Mouse (Mus musculus) midbrain, embryonic 16.5 days (tissue): ENCODE measurements around the gene Gxylt2. TPM values are rescaled to one million over a fixed set of nuclear protein-coding genes. Genes with fewer than 3 reads are reported as not detected.

ENCODE experiments used
- ATAC-seq: fragments of 200-750 bp; cut with Nextera tagmentation; 2 replicates; pipeline ENCODE4 v1.8.0; 2017; ENCODE audit warnings: moderate TSS enrichment
- H3K27ac ChIP-seq: fragments of 300-500 bp; sonication (generic); 2 replicates; pipeline ENCODE4 v1.5.1; 2014; ENCODE audit warnings: mild to moderate bottlenecking, low read length, mixed read lengths
- H3K27me3 ChIP-seq: fragments of 300-500 bp; sonication (generic); 2 replicates; pipeline ENCODE4 v1.6.1; 2014; ENCODE audit warnings: low read depth, low read length, mixed read lengths; ENCODE audit not compliant: control insufficient read depth, insufficient read depth
- H3K36me3 ChIP-seq: fragments of 300-500 bp; sonication (generic); 2 replicates; pipeline ENCODE4 v1.6.1; 2014; ENCODE audit warnings: mild to moderate bottlenecking, low read length, moderate library complexity, mixed read lengths; ENCODE audit not compliant: control insufficient read depth, insufficient read depth
- H3K4me1 ChIP-seq: fragments of 300-500 bp; sonication (generic); 2 replicates; pipeline ENCODE4 v1.6.1; 2014; ENCODE audit warnings: mild to moderate bottlenecking, low read length, mixed read lengths; ENCODE audit not compliant: control insufficient read depth, insufficient read depth
- H3K4me2 ChIP-seq: fragments of 300-500 bp; sonication (generic); 2 replicates; pipeline ENCODE4 v1.6.1; 2014; ENCODE audit warnings: mild to moderate bottlenecking, low read length, mixed read lengths
- H3K4me3 ChIP-seq: fragments of 300-500 bp; sonication (generic); 2 replicates; pipeline ENCODE4 v1.5.1; 2014; ENCODE audit warnings: low read depth, mild to moderate bottlenecking, low read length, moderate library complexity, mixed read lengths
- H3K9ac ChIP-seq: fragments of 300-500 bp; sonication (generic); 2 replicates; pipeline ENCODE4 v1.6.1; 2014; ENCODE audit warnings: low read depth, low read length, mixed read lengths
- H3K9me3 ChIP-seq: fragments of 300-500 bp; sonication (generic); replicated peaks from 2 replicates; pipeline ENCODE4 v1.6.1; 2014; ENCODE audit warnings: mild to moderate bottlenecking, low read length, mixed read lengths; ENCODE audit not compliant: control insufficient read depth, poor library complexity, severe bottlenecking
- WGBS: fragments of 180-500 bp; shearing (Covaris S2); extraction: QIAGEN DNeasy Blood & Tissue Kit; methylation state at CpG from one replicate; pipeline ENCODE4 v1.1.7; 2014; 5-methylcytosine and 5-hydroxymethylcytosine counted together
- polyA plus RNA-seq: library from polyadenylated mRNA; unstranded; fragments of >200 nt; fragmentation: Nextera tagmentation; extraction: Ambion mirVana; gene quantifications from 2 replicates; pipeline ENCODE4 v1.2.1, GENCODE M21; 2015

Gene Gxylt2
- polyA plus RNA-seq, 1 experiment from 2014 or later = 1.2 TPM

GRCm38 (mm10) chr6:100778595-100778994 is 74.1 kb downstream of the Gxylt2 start:
- Histone ChIP-seq H3K4me2 (no peak overlapping the region), H3K36me3 (no peaks in the 10 kb centered on the region), H3K27ac (no peak overlapping the region), H3K9ac (no peak overlapping the region), H3K4me3 (no peak overlapping the region), H3K4me1 (no peaks in the 10 kb centered on the region), H3K9me3 (no peaks in the 10 kb centered on the region), H3K27me3 (no peaks in the 10 kb centered on the region)
- 87% methylated on average over 5 of the region's 5 CpGs for WGBS
- no peak for ATAC-seq

- ATAC-seq = no peak
- Histone ChIP-seq H3K4me1 (no peaks in the 10 kb centered on the region), H3K9ac (no peak overlapping the region), H3K4me3 (no peak overlapping the region), H3K9me3 (no peaks in the 10 kb centered on the region), H3K27me3 (no peaks in the 10 kb centered on the region), H3K36me3 (no peaks in the 10 kb centered on the region), H3K4me2 (no peak overlapping the region), H3K27ac (no peak overlapping the region)
- whole genome bisulfite sequencing = 43% methylated on average over 4 of the region's 4 CpGs
These were observed 75.9 kb downstream of the Gxylt2 start for GRCm38 (mm10) chr6:100780421-100780820.

GRCm38 (mm10) chr6:100781644-100782043 is 77.1 kb downstream of the Gxylt2 start:
- ATAC-seq = no peak
- H3K9me3 ChIP-seq = no peaks in the 10 kb centered on the region
- no peak overlapping the region for H3K27ac ChIP-seq
- H3K27me3 ChIP-seq = no peaks in the 10 kb centered on the region
- no peaks in the 10 kb centered on the region for H3K4me1 ChIP-seq
- no peak overlapping the region for H3K9ac ChIP-seq
- no peak overlapping the region for H3K4me3 ChIP-seq
- 88% methylated on average over 6 of the region's 6 CpGs for WGBS
- H3K36me3 ChIP-seq = no peaks in the 10 kb centered on the region
- no peak overlapping the region for H3K4me2 ChIP-seq

- no peak for ATAC-seq
- 91% methylated on average over 1 of the region's 1 CpGs for WGBS
- Histone ChIP-seq H3K9me3 (no peaks in the 10 kb centered on the region), H3K4me2 (no peak overlapping the region), H3K27me3 (no peaks in the 10 kb centered on the region), H3K4me3 (no peak overlapping the region), H3K4me1 (no peaks in the 10 kb centered on the region), H3K36me3 (no peaks in the 10 kb centered on the region), H3K27ac (no peak overlapping the region), H3K9ac (no peak overlapping the region)
These were observed 83.2 kb downstream of the Gxylt2 start for GRCm38 (mm10) chr6:100787726-100788125.

- Histone ChIP-seq H3K27me3 (no peaks in the 10 kb centered on the region), H3K9ac (no peak overlapping the region), H3K4me1 (no peaks in the 10 kb centered on the region), H3K9me3 (no peaks in the 10 kb centered on the region), H3K4me2 (no peak overlapping the region), H3K27ac (no peak overlapping the region), H3K4me3 (no peak overlapping the region), H3K36me3 (no peaks in the 10 kb centered on the region)
- no peak for ATAC-seq
- WGBS = 89% methylated on average over 1 of the region's 1 CpGs
These were observed 84.6 kb downstream of the Gxylt2 start for GRCm38 (mm10) chr6:100789161-100789560.

GRCm38 (mm10) chr6:100792055-100792659 is 87.6 kb downstream of the Gxylt2 start:
- no peaks in the 10 kb centered on the region for H3K27me3 ChIP-seq
- H3K36me3 ChIP-seq = no peaks in the 10 kb centered on the region
- no peak for ATAC-seq
- H3K9ac ChIP-seq = no peak overlapping the region
- 86% methylated on average over 3 of the region's 3 CpGs for WGBS
- no peaks in the 10 kb centered on the region for H3K9me3 ChIP-seq
- no peak overlapping the region for H3K27ac ChIP-seq
- H3K4me3 ChIP-seq = no peak overlapping the region
- no peaks in the 10 kb centered on the region for H3K4me1 ChIP-seq
- H3K4me2 ChIP-seq = no peak overlapping the region

GRCm38 (mm10) chr6:100792973-100793769 is 88.6 kb downstream of the Gxylt2 start:
- H3K36me3 ChIP-seq = no peaks in the 10 kb centered on the region
- H3K27me3 ChIP-seq = no peaks in the 10 kb centered on the region
- ATAC-seq = no peak
- WGBS = 83% methylated on average over 14 of the region's 14 CpGs
- no peak overlapping the region for H3K9ac ChIP-seq
- H3K4me2 ChIP-seq = no peak overlapping the region
- H3K9me3 ChIP-seq = no peaks in the 10 kb centered on the region
- H3K4me1 ChIP-seq = no peaks in the 10 kb centered on the region
- H3K27ac ChIP-seq = no peak overlapping the region
- no peak overlapping the region for H3K4me3 ChIP-seq

- no peak for ATAC-seq
- no peaks in the 10 kb centered on the region for H3K36me3 ChIP-seq
- H3K4me2 ChIP-seq = no peak overlapping the region
- H3K27me3 ChIP-seq = no peaks in the 10 kb centered on the region
- no peaks in the 10 kb centered on the region for H3K4me1 ChIP-seq
- no peak overlapping the region for H3K27ac ChIP-seq
- H3K9ac ChIP-seq = no peak overlapping the region
- WGBS = 55% methylated on average over 6 of the region's 6 CpGs
- H3K4me3 ChIP-seq = no peak overlapping the region
- no peaks in the 10 kb centered on the region for H3K9me3 ChIP-seq
These were observed 91.3 kb downstream of the Gxylt2 start for GRCm38 (mm10) chr6:100795797-100796196.

- Histone ChIP-seq H3K4me2 (no peak overlapping the region), H3K36me3 (no peaks in the 10 kb centered on the region), H3K4me1 (no peaks in the 10 kb centered on the region), H3K9me3 (no peaks in the 10 kb centered on the region), H3K4me3 (no peak overlapping the region), H3K9ac (no peak overlapping the region), H3K27me3 (no peaks in the 10 kb centered on the region), H3K27ac (no peak overlapping the region)
- no peak for ATAC-seq
- 93% methylated on average over 6 of the region's 6 CpGs for WGBS
These were observed 94.8 kb downstream of the Gxylt2 start for GRCm38 (mm10) chr6:100799290-100799689.
